Mouse (Mus musculus): Measurements from ENCODE around the gene Gm29609. TPM values are rescaled to one million over a fixed set of nuclear protein-coding genes. Genes with fewer than 3 reads are reported as not detected.

Gm29609 gene
- polyA plus RNA-seq, 1 experiment from 2014 or later: 0.63 TPM

DNA sequence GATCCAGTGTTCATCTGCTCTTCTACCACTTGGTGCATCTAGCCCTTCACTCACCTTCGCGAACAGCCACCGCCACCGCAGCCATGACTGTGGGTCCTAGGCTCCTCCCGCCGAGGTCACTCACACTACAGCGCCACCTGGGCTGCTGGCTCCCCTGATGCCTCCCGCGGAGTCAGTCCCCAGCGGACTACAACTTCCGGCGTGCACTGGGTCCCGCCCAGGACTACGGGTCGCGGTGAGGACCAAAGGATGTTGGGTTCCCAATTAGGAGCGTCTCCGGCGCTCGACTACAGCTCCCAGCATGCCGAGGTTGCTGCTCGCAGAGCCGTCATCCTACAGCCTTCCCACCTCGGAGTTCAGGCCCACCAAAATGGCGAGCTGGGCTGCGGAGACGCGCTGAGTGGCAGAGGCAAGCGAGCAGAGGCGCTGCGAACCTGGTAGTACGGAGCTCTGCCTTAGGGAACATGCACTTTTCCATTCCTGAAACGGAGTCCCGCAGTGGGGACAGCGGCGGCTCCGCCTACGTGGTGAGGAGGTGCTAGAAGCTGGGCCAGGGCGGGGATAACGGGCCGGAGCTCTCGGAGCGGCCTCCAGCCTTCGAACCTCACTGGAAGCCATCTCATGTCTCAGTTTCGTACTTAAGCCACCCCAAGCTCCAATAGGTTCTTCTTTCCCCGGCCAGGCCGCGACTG is 13.4 kb upstream of the Gm29609 start, which contains the start of the genes Snx17 and Eif2b4:
Gene Snx17, plus strand, starts transcription at position 289 of the 692 bp plus-strand sequence.
Gene Eif2b4, minus strand, starts transcription at position 492 of the 692 bp plus-strand sequence.
- no peaks in the 10 kb centered on the region for H3K9me3 ChIP-seq (replicated peaks; ENCODE audit: control insufficient read depth, low read length)
- H3K27me3 ChIP-seq (ENCODE audit: control insufficient read depth, insufficient read depth, low read length): no peaks in the 10 kb centered on the region

DNA sequence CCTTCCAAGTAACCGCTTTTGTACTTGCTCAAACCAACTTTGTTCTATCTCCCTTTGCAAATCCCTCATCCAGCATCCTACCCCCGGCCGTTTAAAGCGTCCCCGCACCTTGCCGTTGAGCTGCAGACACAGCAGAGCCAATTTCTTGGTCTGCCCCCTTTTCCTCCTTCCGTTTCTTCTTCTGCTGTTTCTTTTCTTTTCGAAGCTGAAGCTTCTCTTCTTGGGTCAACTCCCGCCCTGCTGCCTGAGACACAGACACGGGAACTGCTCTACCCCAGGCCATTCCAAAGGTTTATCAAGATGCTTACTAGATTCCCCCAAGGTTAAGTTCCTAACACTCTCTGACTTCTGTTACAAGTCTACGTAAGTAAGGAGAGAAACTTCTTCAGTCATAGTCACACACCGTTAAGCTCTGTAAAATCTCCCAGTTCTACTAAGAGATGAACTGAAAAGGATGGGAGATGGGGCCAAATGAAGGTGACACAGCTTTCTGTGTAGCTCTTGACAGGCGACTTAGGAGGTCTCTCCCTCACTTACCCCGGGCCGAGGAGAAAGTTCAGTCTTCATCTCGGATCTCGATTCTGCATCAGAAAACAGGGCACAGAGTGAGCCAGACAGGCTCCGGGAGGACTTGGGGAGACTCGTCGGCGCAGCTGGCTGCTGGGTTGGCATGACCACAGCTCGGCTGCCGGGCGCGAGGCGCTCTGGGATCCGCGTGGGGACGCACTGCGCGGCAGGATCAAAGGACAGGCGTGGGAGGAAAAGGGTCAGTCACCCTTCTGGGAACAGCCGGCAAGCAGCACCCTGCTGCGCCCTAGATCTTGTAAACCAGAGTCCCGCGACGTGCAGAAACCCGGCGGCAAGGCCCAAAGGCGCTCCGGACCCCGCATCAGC is 12.6 kb upstream of the Gm29609 start:
- peak overlapping the region; percentile 92 for H3K9ac ChIP-seq (ENCODE audit: low read length)
- H3K9me3 ChIP-seq (replicated peaks; ENCODE audit: control insufficient read depth, low read length): no peaks in the 10 kb centered on the region
- WGBS: 12% methylated on average over 42 of the region's 42 CpGs
- H3K4me3 ChIP-seq (ENCODE audit: low read length): peak overlapping the region; percentile 98
- peak overlapping the region; percentile 91 for H3K4me2 ChIP-seq (ENCODE audit: low read depth, low read length)
- H3K36me3 ChIP-seq (ENCODE audit: control insufficient read depth, insufficient read depth): peaks cover 57% of the 10 kb centered on the region
- H3K27ac ChIP-seq (ENCODE audit: low read length): peak overlapping the region; percentile 96
- peaks cover 16% of the 10 kb centered on the region for H3K4me1 ChIP-seq (ENCODE audit: control insufficient read depth, insufficient read depth, low read length)
- no peaks in the 10 kb centered on the region for H3K27me3 ChIP-seq (ENCODE audit: control insufficient read depth, insufficient read depth, low read length)
- peak; percentile 59 for ATAC-seq (replicated peaks; ENCODE audit: extremely low read depth, insufficient read depth, low FRiP score)

More for the DNA sequence above, 13.4 kb upstream of the Gm29609 start, which contains the start of the genes Snx17 and Eif2b4:
- peak within 1 kb of the TSS; percentile 96 for H3K27ac ChIP-seq (ENCODE audit: low read length)
- H3K36me3 ChIP-seq (ENCODE audit: control insufficient read depth, insufficient read depth): peaks cover 56% of the 10 kb centered on the region
- under 1% methylated on average over 48 of the region's 48 CpGs for WGBS
- H3K9ac ChIP-seq (ENCODE audit: low read length): peak within 1 kb of the TSS; percentile 92
- H3K4me3 ChIP-seq (ENCODE audit: low read length): peak within 1 kb of the TSS; percentile 98
- peak; percentile 95 for ATAC-seq (replicated peaks; ENCODE audit: extremely low read depth, insufficient read depth, low FRiP score)
- peak within 1 kb of the TSS; percentile 95 for H3K4me2 ChIP-seq (ENCODE audit: low read depth, low read length)
- H3K4me1 ChIP-seq (ENCODE audit: control insufficient read depth, insufficient read depth, low read length): peaks cover 16% of the 10 kb centered on the region

DNA sequence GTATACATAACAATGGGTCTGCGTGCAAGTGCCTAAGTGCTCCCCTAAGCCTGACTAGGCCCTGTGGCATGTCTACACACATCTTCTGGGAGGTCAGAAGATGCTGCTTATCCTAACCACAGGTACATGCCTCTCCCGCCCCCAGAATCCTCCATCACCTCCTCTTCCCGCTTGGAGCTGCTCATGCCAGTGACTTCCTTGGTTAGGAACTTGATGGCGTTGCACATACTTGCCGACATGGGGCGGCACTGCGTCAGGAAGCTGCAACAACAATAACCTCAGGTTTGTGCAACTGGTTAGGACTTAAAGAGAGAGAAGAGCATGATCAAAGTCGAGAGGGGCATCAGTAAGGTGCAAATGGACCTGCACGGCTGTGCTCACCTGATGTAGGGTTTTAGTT is 10.5 kb upstream of the Gm29609 start:
- H3K9ac ChIP-seq (ENCODE audit: low read length): no peak overlapping the region
- no peaks in the 10 kb centered on the region for H3K27me3 ChIP-seq (ENCODE audit: control insufficient read depth, insufficient read depth, low read length)
- no peaks in the 10 kb centered on the region for H3K9me3 ChIP-seq (replicated peaks; ENCODE audit: control insufficient read depth, low read length)
- H3K27ac ChIP-seq (ENCODE audit: low read length): no peak overlapping the region
- peaks cover 38% of the 10 kb centered on the region for H3K36me3 ChIP-seq (ENCODE audit: control insufficient read depth, insufficient read depth)
- WGBS: 88% methylated on average over 9 of the region's 9 CpGs
- H3K4me2 ChIP-seq (ENCODE audit: low read depth, low read length): no peak overlapping the region
- no peak overlapping the region for H3K4me3 ChIP-seq (ENCODE audit: low read length)
- H3K4me1 ChIP-seq (ENCODE audit: control insufficient read depth, insufficient read depth, low read length): peaks cover 16% of the 10 kb centered on the region
- no peak for ATAC-seq (replicated peaks; ENCODE audit: extremely low read depth, insufficient read depth, low FRiP score)

DNA sequence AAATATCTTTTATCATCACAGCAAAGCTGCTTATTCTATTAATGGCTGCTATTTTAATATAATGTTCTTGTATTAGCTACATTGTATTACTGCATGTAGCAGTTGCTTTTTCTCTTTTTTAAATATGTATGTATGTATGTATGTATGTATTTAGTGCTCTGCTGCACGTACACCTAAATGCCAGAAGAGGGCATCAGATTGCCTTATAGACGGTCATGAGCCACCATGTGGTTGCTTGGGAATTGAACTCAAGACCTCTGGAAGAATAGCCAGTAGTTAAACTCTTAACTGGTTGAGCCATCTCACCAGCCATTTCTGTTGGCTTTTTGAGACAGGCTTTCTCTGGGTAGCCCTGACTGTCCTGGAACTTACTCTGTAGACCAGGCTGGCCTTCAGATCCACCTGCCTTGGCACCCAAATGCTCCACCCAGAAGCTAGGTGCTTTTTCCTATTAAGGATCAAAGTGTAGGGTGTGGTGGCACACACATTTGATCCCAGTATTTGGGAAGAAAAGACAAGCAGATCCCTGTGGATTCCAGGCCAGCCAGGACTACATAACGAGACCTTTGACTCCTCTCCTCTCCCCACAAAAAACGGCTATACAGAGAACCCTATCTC is 8.6 kb upstream of the Gm29609 start:
- no peaks in the 10 kb centered on the region for H3K9me3 ChIP-seq (replicated peaks; ENCODE audit: control insufficient read depth, low read length)
- no peak overlapping the region for H3K9ac ChIP-seq (ENCODE audit: low read length)
- peaks cover 36% of the 10 kb centered on the region for H3K36me3 ChIP-seq (ENCODE audit: control insufficient read depth, insufficient read depth)
- H3K4me1 ChIP-seq (ENCODE audit: control insufficient read depth, insufficient read depth, low read length): peaks cover 9% of the 10 kb centered on the region
- H3K4me2 ChIP-seq (ENCODE audit: low read depth, low read length): no peak overlapping the region
- WGBS: 78% methylated on average over 4 of the region's 4 CpGs
- H3K27ac ChIP-seq (ENCODE audit: low read length): no peak overlapping the region
- no peak overlapping the region for H3K4me3 ChIP-seq (ENCODE audit: low read length)
- ATAC-seq (replicated peaks; ENCODE audit: extremely low read depth, insufficient read depth, low FRiP score): no peak
- H3K27me3 ChIP-seq (ENCODE audit: control insufficient read depth, insufficient read depth, low read length): no peaks in the 10 kb centered on the region

DNA sequence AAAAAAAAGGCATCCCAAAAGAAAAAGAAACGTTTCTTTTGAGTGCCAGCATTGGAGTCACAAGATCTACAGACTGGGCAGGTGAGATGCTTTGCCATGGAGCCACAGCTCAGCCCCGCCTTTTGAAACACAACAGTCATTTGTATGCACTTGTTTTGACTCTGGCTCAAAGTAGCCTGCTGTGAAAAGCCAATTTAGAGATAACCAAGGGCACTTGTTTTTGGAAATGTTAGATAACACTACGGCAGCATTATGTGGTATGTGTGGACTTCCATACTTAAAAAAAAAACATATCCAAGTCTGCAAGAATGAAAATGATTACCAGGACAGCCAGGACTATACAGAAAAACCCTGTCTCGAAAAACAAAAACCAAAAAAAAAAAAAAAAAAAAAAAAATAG is 4.0 kb upstream of the Gm29609 start:
- Histone ChIP-seq H3K36me3 (ENCODE audit: control insufficient read depth, insufficient read depth) (peaks cover 16% of the 10 kb centered on the region), H3K4me2 (ENCODE audit: low read depth, low read length) (no peak overlapping the region), H3K9ac (ENCODE audit: low read length) (no peak overlapping the region), H3K27me3 (ENCODE audit: control insufficient read depth, insufficient read depth, low read length) (no peaks in the 10 kb centered on the region), H3K4me1 (ENCODE audit: control insufficient read depth, insufficient read depth, low read length) (peaks cover 7% of the 10 kb centered on the region), H3K27ac (ENCODE audit: low read length) (no peak overlapping the region), H3K4me3 (ENCODE audit: low read length) (no peak overlapping the region), H3K9me3 (replicated peaks; ENCODE audit: control insufficient read depth, low read length) (no peaks in the 10 kb centered on the region)
- no peak for ATAC-seq (replicated peaks; ENCODE audit: extremely low read depth, insufficient read depth, low FRiP score)
- WGBS: 40% methylated on average over 4 of the region's 4 CpGs

DNA sequence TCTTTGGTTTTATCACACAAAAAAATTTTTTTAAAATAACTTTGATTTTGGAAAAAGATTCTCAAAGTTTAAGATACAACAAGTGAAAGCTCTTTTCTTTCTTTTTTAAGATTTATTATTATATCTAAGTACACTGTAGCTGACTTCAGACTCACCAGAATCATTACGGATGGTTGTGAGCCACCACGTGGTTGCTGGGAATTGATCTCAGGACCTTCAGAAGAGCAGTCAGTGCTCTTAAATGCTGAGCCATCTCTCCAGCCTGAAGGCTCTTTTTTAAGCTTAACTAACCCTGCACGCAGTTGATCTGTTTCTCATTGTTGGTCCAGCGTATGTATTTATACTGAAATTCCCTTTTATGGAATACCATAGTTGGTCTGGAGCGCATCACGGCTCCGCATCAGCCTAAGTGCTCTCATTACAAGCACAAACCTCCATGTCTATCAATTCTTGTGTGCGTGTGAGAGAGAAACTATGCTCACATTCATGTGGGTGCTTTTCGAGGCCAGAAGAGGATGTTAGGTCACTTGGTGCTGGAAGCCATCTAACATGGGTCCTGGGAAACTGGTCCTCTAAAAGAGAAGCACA is 1.6 kb upstream of the Gm29609 start:
- Histone ChIP-seq H3K9ac (ENCODE audit: low read length) (no peak overlapping the region), H3K4me3 (ENCODE audit: low read length) (no peak overlapping the region), H3K4me1 (ENCODE audit: control insufficient read depth, insufficient read depth, low read length) (peaks cover 8% of the 10 kb centered on the region), H3K9me3 (replicated peaks; ENCODE audit: control insufficient read depth, low read length) (no peaks in the 10 kb centered on the region), H3K4me2 (ENCODE audit: low read depth, low read length) (no peak overlapping the region), H3K36me3 (ENCODE audit: control insufficient read depth, insufficient read depth) (peaks cover 2% of the 10 kb centered on the region; the same call in 1 of the 2 replicates), H3K27ac (ENCODE audit: low read length) (no peak overlapping the region), H3K27me3 (ENCODE audit: control insufficient read depth, insufficient read depth, low read length) (no peaks in the 10 kb centered on the region)
- ATAC-seq (replicated peaks; ENCODE audit: extremely low read depth, insufficient read depth, low FRiP score): no peak
- 92% methylated on average over 9 of the region's 9 CpGs for WGBS

DNA sequence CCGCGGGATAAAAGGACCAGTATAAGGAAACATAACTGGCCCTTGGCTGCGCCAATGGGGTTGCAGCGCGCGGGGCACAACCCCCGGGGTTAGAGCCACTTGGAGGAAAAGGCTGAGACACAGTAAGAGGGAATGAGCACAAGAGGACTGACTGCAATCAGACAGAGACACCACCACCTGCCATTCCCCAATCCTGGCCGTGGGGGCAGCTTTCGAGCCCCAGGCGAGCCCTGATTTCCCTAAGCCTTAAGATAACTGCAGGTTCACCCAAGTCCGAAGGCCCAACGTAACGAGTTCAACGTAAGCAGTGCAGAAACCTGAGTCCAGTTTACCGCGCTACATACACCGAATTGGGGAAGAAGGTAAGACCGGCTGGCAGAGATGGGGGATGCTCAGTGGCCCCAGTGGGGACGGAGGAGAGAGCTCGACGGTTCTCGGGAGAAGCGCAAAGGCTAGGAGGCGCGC is 378 bp downstream of the Gm29609 start:
- H3K27me3 ChIP-seq (ENCODE audit: control insufficient read depth, insufficient read depth, low read length): no peaks in the 10 kb centered on the region
- WGBS: under 1% methylated on average over 25 of the region's 25 CpGs
- H3K27ac ChIP-seq (ENCODE audit: low read length): peak overlapping the region; percentile 96
- H3K4me1 ChIP-seq (ENCODE audit: control insufficient read depth, insufficient read depth, low read length): peaks cover 8% of the 10 kb centered on the region
- H3K9ac ChIP-seq (ENCODE audit: low read length): peak overlapping the region; percentile 86
- H3K4me3 ChIP-seq (ENCODE audit: low read length): peak overlapping the region; percentile 84
- ATAC-seq (replicated peaks; ENCODE audit: extremely low read depth, insufficient read depth, low FRiP score): peak; percentile 35
- H3K9me3 ChIP-seq (replicated peaks; ENCODE audit: control insufficient read depth, low read length): no peaks in the 10 kb centered on the region
- peaks cover 2% of the 10 kb centered on the region; the same call in 1 of the 2 replicates for H3K36me3 ChIP-seq (ENCODE audit: control insufficient read depth, insufficient read depth)
- peak overlapping the region; percentile 98 for H3K4me2 ChIP-seq (ENCODE audit: low read depth, low read length)

DNA sequence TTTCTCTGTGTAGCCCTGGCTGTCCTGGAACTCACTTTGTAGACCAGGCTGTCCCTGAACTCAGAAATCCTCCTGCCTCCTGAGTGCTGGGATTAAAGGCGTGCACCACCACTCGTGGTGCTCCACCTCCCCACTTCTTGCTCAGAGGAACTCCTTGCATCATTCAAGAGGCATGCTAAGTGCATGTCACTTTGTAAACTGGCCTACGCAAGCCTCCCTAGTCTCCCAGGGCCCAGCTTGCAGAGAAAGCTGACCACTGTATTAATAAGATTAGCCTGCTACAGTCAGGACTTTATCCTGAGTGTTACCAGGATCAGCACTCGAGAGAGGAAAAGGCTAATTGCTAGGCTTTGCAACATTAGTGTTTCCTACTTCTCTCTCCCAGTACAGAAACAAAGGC is 11.1 kb downstream of the Gm29609 start:
- H3K4me1 ChIP-seq (ENCODE audit: control insufficient read depth, insufficient read depth, low read length): no peaks in the 10 kb centered on the region
- no peaks in the 10 kb centered on the region for H3K27me3 ChIP-seq (ENCODE audit: control insufficient read depth, insufficient read depth, low read length)
- no peak for ATAC-seq (replicated peaks; ENCODE audit: extremely low read depth, insufficient read depth, low FRiP score)
- 60% methylated on average over 4 of the region's 4 CpGs for WGBS
- no peak overlapping the region for H3K9ac ChIP-seq (ENCODE audit: low read length)
- H3K36me3 ChIP-seq (ENCODE audit: control insufficient read depth, insufficient read depth): peaks cover 71% of the 10 kb centered on the region
- H3K27ac ChIP-seq (ENCODE audit: low read length): no peak overlapping the region
- no peak overlapping the region for H3K4me3 ChIP-seq (ENCODE audit: low read length)
- H3K9me3 ChIP-seq (replicated peaks; ENCODE audit: control insufficient read depth, low read length): no peaks in the 10 kb centered on the region
- H3K4me2 ChIP-seq (ENCODE audit: low read depth, low read length): no peak overlapping the region
